Mouse (Mus musculus): ENCODE data around the gene Syngr4.

The Syngr4 gene

GRCm38 (mm10) chr7:45865925-45866910 is 30.3 kb downstream of the Syngr4 start:
- peak; percentile 56 for DNase-seq (ENCODE audit: low read depth)

DNA sequence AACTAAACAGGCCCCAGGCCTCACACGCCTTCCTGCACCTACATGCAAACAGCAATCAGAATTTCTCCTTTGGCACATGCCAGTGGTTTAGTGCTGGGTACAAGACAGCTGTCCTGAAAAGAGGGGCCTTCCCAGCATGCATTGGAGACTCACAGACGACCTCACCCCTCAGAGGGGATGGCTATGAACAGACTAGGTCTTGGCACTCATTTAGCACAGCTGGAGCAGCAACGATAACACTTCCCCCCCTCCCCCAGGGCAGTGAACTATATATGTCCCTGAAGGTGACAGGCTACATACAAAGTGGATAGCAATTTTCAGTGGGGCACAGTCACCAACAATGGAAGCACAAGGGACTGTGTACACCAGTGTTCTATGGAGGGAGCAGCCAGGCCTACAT is 32.1 kb downstream of the Syngr4 start:
- no peak for DNase-seq (ENCODE audit: low read depth)

DNA sequence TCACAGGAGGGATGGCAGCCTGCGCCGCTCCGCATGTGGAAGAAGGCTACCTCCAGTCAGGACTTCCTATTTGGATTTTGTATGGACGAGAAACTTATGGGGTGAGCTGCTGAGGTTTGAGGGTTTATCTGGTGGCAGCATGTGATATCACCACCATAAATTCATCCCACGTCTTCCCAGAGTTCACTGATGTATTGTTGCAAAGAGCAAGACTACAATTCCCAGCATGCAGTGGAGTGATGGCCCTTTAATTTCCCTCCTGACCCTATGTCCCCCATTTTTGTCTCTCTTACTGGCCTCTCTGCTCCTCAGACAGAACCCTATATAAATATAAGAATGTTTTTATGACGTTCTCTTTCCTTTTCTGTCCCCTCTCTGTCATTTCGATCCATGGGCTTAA is 33.7 kb downstream of the Syngr4 start:
- DNase-seq (ENCODE audit: low read depth) = no peak

DNA sequence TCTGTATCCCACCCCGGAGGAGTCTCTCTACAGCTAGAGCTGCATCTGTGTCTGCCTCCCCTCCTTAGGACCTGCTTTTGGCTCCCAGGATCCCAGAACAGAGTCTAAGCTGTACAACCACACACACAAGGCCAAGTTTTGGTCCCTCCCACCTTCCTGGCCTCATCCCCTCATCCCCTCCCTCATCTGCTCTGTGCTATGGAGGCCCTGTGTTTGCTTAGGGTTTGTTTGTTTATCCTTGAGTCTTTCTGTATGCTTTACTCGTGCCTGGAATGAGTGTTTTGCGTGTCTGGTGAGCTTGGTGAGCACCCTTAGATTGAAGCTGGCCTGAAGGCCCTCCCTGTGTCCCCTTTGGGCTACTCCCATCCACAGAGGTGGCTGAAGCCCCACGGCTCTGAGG is 37.5 kb downstream of the Syngr4 start:
- DNase-seq (ENCODE audit: low read depth) = no peak

GRCm38 (mm10) chr7:45856950-45857901 is 39.3 kb downstream of the Syngr4 start:
- DNase-seq (ENCODE audit: low read depth) = no peak

GRCm38 (mm10) chr7:45853089-45853488 is 43.4 kb downstream of the Syngr4 start:
- no peak for DNase-seq (ENCODE audit: low read depth)

DNA sequence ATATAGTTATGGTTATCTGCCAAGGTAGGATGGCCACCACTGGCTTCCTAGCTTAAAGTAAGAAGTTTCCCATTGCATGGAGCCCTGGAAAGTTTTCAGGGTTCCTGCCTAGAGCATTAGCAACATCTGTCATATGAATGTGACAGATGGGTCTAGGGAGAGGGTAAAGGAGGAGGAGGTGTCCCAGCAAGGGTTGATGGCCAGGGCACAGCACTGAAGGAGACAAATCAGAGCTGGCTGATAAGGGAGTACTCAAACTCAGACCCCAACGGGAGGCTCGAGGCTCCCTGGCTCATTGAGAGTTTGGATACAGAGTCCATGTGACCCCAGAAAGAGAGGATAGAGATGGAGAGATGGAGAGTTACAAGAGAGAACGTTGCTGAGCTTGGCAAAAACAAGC is 45.9 kb downstream of the Syngr4 start:
- no peak for DNase-seq (ENCODE audit: low read depth)

DNA sequence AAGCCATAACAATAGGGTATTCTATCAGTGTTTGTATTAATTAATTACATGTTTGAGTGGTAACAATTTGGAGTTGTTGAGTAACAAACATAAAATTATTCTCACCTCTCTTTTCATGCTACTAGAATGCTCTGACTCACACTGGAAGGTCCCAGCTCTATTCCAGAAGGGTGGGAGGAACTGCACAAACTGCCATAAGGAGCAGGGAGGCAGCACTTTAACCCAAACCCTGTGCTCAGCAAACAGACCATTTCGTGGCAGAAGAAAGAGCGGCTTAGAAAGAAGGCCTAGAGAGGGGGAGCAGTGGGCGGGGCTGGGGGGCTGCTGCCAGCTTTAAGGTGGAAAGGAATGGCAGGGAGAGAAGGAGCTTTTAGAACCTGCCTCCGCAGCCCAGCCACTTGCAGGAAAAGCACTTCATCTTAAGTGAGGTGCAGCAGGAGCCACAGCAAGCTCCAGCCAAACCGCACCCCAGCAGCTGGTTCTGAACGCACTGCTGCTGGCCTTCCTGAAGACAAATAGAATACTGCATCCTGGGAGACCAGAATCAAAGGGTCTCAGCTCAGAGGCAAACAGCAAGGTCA is 48.0 kb downstream of the Syngr4 start:
- DNase-seq (ENCODE audit: low read depth) = no peak

DNA sequence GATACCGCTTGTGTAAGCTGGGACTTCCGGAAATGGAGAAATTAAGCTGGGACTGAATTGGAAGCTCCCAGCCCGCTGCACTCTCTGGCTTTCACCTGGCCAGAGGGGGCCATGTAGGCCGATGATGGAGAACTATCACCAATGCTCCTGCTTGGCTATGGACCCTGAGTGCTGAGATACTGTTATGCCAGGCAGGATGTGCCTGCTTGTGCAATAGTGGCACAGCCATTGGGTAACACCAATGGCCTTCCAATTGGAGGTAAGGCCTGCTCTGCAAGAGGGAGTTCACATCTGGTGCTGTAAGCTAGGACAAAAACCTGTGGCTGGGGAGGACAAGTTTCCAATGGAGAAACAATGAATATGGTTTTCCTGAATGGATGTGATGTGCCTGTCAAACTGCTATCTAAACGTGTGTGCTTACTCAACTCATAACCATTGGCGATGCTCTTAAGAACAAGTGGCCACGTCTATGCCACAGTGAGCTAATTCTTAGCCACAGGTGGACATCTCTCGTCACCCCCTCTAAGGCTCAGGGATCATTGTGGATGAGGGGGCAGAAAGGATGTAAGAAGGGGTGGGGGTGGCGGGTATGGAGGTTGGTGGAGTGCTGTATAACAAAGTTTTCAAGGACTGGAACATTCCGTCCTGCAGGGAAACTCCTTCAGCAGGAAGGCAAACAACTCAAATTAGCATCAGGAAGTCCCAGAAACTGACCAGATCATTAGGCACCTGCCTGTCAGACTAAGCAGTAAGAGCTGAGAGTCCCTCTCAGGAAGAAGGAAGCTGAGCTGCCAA is 53.4 kb downstream of the Syngr4 start:
- no peak for DNase-seq (ENCODE audit: low read depth)

Measured in c-Kit-positive CD71-positive TER-119-negative erythroid progenitor cells, embryonic 14.5 days (primary cell).